Mouse (Mus musculus): ENCODE data around the gene Inca1. TPM values are rescaled to one million over a fixed set of nuclear protein-coding genes. Genes with fewer than 3 reads are reported as not detected.

The Inca1 gene
- total and polyA plus RNA-seq, 3 experiments = 1.7 to 3.8 (median 3.4) TPM

GRCm38 (mm10) chr11:70650322-70651175, 49.4 kb downstream of the Inca1 start (continued):
- TF ChIP-seq ZNF384 (IDR thresholded peaks at IDR 0.05; ENCODE audit: low read depth, low read length) (peak; percentile 94), RAD21 (IDR thresholded peaks at IDR 0.05; ENCODE audit: low read depth, low read length) (no peak)

DNA sequence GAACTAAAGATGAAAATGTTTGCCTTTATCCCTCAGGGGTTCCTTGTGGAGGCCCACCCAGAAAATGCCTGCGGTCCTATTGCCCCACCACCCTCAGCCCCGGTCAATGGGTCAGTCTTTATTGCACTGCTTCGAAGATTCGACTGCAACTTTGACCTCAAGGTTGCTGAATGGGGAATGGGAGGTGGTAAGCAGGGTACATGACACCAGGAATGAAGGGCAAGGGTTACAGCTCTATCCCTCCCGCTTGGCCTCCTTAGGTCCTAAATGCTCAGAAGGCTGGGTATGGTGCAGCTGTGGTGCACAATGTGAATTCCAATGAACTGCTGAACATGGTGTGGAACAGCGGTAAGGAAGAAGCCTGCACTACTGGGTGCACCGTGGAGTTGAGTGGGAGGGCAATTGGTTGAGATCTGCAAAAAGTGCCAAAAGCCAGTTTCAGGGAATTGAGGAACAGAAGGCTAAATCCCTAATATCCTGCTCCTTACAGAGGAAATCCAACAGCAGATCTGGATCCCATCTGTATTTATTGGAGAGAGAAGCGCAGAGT, 50.7 kb downstream of the Inca1 start:
- dilution Hi-C loops (cut with MboI; ENCODE audit: extremely low pct_ligation_motif_present, extremely low pct_unique_long_range_greater_than_20kb, low sequenced_read_pairs) = no loop called here
- Histone ChIP-seq H3K36me3 (replicated peaks in 1 of 2; ENCODE audit: control insufficient read depth in 1 of 2, insufficient read depth in 1 of 2, low read length in 1 of 2) (peaks cover 48 to 66% of the 10 kb centered on the region in 2 experiments), H3K9ac (ENCODE audit: insufficient read depth, low read depth) (no peak overlapping the region; the same call in 1 of the 2 replicates), H3K9me3 (replicated peaks; ENCODE audit: low read length) (no peaks in the 10 kb centered on the region), H3K4me1 (ENCODE audit: control insufficient read depth in 1 of 2, insufficient read depth in 2 of 2) (peaks cover 25 to 56% of the 10 kb centered on the region in 2 experiments), H3K4me2 (ENCODE audit: insufficient read depth, low read depth, poor library complexity, severe bottlenecking) (peak overlapping the region; percentile 95), H3K79me2 (replicated peaks; ENCODE audit: control insufficient read depth, extremely low read depth, insufficient read depth, poor library complexity, severe bottlenecking) (peaks cover 75% of the 10 kb centered on the region), H3K27me3 (replicated peaks) (no peaks in the 10 kb centered on the region), H3K4me3 (replicated peaks in 1 of 3; ENCODE audit: low read depth in 2 of 3, low read length in 2 of 3, poor library complexity in 1 of 3) (no peak overlapping the region), H3K27ac (ENCODE audit: insufficient read depth, low read depth) (peak overlapping the region; percentile 3; the same call in 1 of the 2 replicates)
- TF ChIP-seq MAX (IDR thresholded peaks at IDR 0.05; ENCODE audit: low read length) (no peak), POLR2A (IDR thresholded peaks at IDR 0.05; ENCODE audit: low read depth, low read length) (peak; percentile 47; the same call in 1 of the 2 replicates), POLR2AphosphoS2 (IDR thresholded peaks at IDR 0.05; ENCODE audit: low read depth, low read length) (peak; percentile 17)
- peak; percentile 15 for DNase-seq (ENCODE audit: extremely low read depth)
- in situ Hi-C loops (cut with MboI; ENCODE audit: low pct_ligation_motif_present, low pct_unique_long_range_greater_than_20kb, low sequenced_read_pairs) = no loop called here

DNA sequence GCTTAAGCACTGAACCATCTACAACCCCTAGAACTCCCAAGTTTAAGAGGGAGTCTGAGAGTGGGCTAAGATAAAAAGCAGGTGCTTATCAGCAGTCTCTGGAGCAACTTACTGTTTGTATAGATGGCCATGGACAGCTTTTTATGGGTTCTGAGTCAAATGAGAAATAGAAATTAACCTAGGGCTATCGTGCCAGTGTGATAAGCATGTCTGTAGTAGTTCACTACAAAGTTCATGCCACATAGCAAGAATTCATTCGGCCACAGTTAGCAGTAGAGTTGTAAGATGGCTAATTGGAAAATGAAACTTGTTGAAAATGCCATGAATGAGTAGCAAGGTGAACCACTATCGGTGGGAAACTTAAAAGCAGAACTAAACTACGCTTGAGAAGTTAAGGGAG, 51.4 kb downstream of the Inca1 start:
- in situ Hi-C loops (cut with MboI; ENCODE audit: low pct_ligation_motif_present, low pct_unique_long_range_greater_than_20kb, low sequenced_read_pairs) (no loop called here), dilution Hi-C loops (cut with MboI; ENCODE audit: extremely low pct_ligation_motif_present, extremely low pct_unique_long_range_greater_than_20kb, low sequenced_read_pairs) (no loop called here)
- Histone ChIP-seq H3K4me3 (replicated peaks in 1 of 3; ENCODE audit: low read depth in 2 of 3, low read length in 2 of 3, poor library complexity in 1 of 3) (peak overlapping the region; percentile 66 to 89 (median 67)), H3K27ac (ENCODE audit: insufficient read depth, low read depth) (0 out of 2 replicates have a peak overlapping the region, but pooled peaks have one; percentile 2), H3K79me2 (replicated peaks; ENCODE audit: control insufficient read depth, extremely low read depth, insufficient read depth, poor library complexity, severe bottlenecking) (peaks cover 67% of the 10 kb centered on the region), H3K9me3 (replicated peaks; ENCODE audit: low read length) (no peaks in the 10 kb centered on the region), H3K4me1 (ENCODE audit: control insufficient read depth in 1 of 2, insufficient read depth in 2 of 2) (peaks cover 25 to 56% of the 10 kb centered on the region in 2 experiments), H3K36me3 (replicated peaks in 1 of 2; ENCODE audit: control insufficient read depth in 1 of 2, insufficient read depth in 1 of 2, low read length in 1 of 2) (peaks cover 49 to 73% of the 10 kb centered on the region in 2 experiments), H3K9ac (ENCODE audit: insufficient read depth, low read depth) (peak overlapping the region; percentile 94), H3K4me2 (ENCODE audit: insufficient read depth, low read depth, poor library complexity, severe bottlenecking) (peak overlapping the region; percentile 95), H3K27me3 (replicated peaks) (no peaks in the 10 kb centered on the region)
- DNase-seq (ENCODE audit: extremely low read depth) = peak; percentile 77
- no peak for TF ChIP-seq ELF1 (IDR thresholded peaks at IDR 0.05; ENCODE audit: low read depth, low read length)
- no peak for TF ChIP-seq ZKSCAN1 (IDR thresholded peaks at IDR 0.05; ENCODE audit: borderline replicate concordance, low read depth, low read length)
- no peak; the same call in 1 of the 2 replicates for TF ChIP-seq SIN3A (IDR thresholded peaks at IDR 0.05; ENCODE audit: low read length)
- no peak for TF ChIP-seq HCFC1 (IDR thresholded peaks at IDR 0.05; ENCODE audit: low read depth, low read length)
- no peak for TF ChIP-seq NRF1 (IDR thresholded peaks at IDR 0.05; ENCODE audit: low read depth, low read length)
- no peak for TF ChIP-seq TCF12 (IDR thresholded peaks at IDR 0.05; ENCODE audit: low read depth, low read length)
- no peak; the same call in 1 of the 2 replicates for TF ChIP-seq POLR2A (IDR thresholded peaks at IDR 0.05; ENCODE audit: low read depth, low read length)
- no peak for TF ChIP-seq MAZ (IDR thresholded peaks at IDR 0.05; ENCODE audit: low read depth, low read length)
- no peak for TF ChIP-seq CTCF (conservative IDR thresholded peaks at IDR 0.05 in 1 of 2, IDR thresholded peaks at IDR 0.05 in 1 of 2; ENCODE audit: low read depth in 2 of 2, low read length in 2 of 2)
- no peak for TF ChIP-seq GABPA (IDR thresholded peaks at IDR 0.05; ENCODE audit: insufficient replicate concordance, low read depth, low read length)
- TF ChIP-seq MXI1 (IDR thresholded peaks at IDR 0.05; ENCODE audit: low read depth, low read length) = no peak
- TF ChIP-seq E2F4 (IDR thresholded peaks at IDR 0.05; ENCODE audit: insufficient replicate concordance, low read depth, low read length) = no peak
- no peak for TF ChIP-seq BHLHE40 (IDR thresholded peaks at IDR 0.05; ENCODE audit: low read depth, low read length)
- TF ChIP-seq JUND (conservative IDR thresholded peaks at IDR 0.05; ENCODE audit: low read depth, low read length) = peak; percentile 70
- peak; percentile 18; the same call in 1 of the 2 replicates for TF ChIP-seq POLR2AphosphoS2 (IDR thresholded peaks at IDR 0.05; ENCODE audit: low read depth, low read length)
- peak; percentile 46; the same call in 1 of the 2 replicates for TF ChIP-seq MYC (IDR thresholded peaks at IDR 0.05; ENCODE audit: low read depth, low read length)
- TF ChIP-seq MEF2A (IDR thresholded peaks at IDR 0.05; ENCODE audit: borderline replicate concordance, low read depth, low read length) = no peak
- no peak for TF ChIP-seq SMC3 (IDR thresholded peaks at IDR 0.05; ENCODE audit: low read depth, low read length)
- peak; percentile 84 for TF ChIP-seq IRF4 (IDR thresholded peaks at IDR 0.05; ENCODE audit: low read depth, low read length)
- no peak for TF ChIP-seq TBP (conservative IDR thresholded peaks at IDR 0.05; ENCODE audit: low read depth, low read length)
- TF ChIP-seq PAX5 (IDR thresholded peaks at IDR 0.05; ENCODE audit: low read length) = no peak
- TF ChIP-seq NELFE (IDR thresholded peaks at IDR 0.05; ENCODE audit: low read depth, low read length) = no peak
- TF ChIP-seq JUN (IDR thresholded peaks at IDR 0.05; ENCODE audit: insufficient read depth, low read depth, low read length) = 0 out of 2 replicates have a peak, but pooled peaks have one; percentile 45
- TF ChIP-seq ZNF384 (IDR thresholded peaks at IDR 0.05; ENCODE audit: low read depth, low read length) = no peak; the same call in 1 of the 2 replicates
- TF ChIP-seq MAFK (IDR thresholded peaks at IDR 0.05; ENCODE audit: insufficient replicate concordance, low read length) = no peak
